Mouse (Mus musculus): ENCODE results near the gene Smco4. TPM values are rescaled to one million over a fixed set of nuclear protein-coding genes. Genes with fewer than 3 reads are reported as not detected.
"Not testable (repeated sequence)": the region's sequence is repeated elsewhere in the genome, so short reads cannot be mapped to it uniquely, and the experiment has no call there.

Smco4 gene
- total RNA-seq, 4 experiments from 2014 or later: 6.6 to 9.6 (median 8.9) TPM

DNA sequence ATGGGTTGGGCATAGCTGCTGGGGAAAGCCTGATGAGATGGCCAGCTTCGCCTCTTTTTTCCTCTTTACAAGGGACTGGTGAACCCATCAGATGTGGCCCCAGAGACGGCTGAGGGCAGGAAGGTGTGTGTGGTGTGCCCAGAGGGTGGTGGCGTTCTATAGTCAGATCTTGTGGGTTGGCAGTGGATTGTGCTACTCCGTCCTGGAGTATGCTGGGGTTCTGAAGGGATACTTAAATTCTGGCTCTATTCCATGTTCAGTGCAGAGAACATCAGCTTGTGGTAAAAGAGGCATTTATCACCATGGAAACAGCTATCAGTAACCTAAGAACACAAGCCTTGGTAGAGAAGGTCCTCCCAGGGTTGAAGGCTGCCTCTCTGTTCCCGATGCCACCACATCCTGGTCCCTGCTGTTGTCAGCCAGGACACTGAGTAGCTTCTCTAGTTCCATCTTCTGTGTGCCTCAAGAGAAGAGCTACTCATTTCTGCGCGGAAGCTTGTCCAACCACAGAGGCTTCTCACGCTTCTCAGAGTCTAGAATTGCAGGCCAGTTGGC is 45.8 kb downstream of the Smco4 start:
- DNase-seq (ENCODE audit: low spot score in 2 of 2): no peak

DNA sequence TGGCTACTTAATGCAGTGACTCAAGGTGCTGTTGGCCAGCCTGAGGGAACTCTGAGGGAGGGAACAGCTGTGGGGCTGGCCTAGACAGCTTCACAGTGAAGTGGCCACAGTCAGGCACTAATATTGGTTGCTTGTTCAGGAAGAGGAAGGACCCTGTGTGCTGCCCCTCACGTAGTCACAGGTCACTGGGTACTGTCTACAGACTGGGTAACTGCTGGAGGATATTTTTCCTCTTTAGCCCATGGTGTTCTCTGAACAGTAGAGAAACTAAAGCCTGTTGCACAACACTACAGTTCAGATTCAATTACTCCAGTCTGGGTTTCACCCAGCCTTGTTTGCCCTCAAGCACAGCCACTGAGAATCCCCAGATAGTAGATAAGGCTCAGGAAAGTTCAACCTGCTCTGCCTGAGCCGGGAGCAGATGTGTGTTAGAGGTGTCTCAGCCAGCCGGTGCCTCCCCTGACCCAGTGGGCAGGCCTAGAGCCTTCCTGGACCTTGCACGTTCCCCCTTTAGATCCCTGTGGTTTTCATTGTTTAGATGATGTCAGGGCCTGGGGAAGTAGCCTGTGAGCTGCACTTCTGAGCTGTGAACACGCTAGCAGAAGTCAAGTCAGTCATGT is 48.6 kb downstream of the Smco4 start:
- no peak for DNase-seq (ENCODE audit: low spot score in 2 of 2)

DNA sequence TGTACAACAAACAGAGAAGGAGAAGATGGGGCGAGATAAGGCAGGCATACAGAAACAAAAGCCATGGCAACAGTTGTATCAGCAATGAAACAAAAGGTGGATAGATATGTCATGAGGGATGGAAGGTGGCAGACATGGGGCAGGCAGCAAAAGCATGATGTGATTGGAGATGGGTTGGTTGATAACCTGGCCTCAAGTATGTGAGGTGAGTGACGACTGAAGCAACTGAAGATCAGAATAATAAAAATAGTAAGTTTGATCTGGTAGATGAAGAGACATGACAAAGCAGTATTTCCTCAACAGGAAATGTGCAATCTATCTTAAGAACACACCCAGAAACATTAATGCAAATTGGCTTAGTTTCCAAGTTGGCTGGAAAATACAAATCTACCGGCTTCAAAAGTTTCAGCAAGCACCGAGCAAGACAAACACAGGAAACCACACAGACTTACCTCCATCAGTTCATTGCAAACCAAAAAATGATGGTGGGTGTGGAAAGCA is 57.3 kb downstream of the Smco4 start:
- no peak for DNase-seq (ENCODE audit: low spot score in 2 of 2)

DNA sequence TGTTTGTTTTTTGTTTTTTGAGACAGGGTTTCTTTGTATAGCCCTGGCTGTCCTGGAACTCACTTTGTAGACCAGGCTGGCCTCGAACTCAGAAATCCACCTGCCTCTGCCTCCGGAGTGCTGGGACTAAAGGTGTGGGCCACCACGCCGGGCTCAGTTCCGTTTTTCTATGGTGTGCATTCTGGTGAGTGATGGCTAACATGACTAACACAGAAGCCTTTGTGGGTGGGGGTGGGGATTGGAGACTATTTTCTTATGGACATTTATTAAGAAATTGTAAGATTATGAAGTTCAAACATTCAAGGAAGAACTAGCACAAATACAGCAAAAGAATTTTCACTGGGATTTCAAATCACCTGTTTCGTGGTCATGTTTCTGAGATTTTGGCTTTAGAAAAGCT is 57.8 kb downstream of the Smco4 start:
- not testable (repeated sequence) for DNase-seq (ENCODE audit: low spot score in 2 of 2)

DNA sequence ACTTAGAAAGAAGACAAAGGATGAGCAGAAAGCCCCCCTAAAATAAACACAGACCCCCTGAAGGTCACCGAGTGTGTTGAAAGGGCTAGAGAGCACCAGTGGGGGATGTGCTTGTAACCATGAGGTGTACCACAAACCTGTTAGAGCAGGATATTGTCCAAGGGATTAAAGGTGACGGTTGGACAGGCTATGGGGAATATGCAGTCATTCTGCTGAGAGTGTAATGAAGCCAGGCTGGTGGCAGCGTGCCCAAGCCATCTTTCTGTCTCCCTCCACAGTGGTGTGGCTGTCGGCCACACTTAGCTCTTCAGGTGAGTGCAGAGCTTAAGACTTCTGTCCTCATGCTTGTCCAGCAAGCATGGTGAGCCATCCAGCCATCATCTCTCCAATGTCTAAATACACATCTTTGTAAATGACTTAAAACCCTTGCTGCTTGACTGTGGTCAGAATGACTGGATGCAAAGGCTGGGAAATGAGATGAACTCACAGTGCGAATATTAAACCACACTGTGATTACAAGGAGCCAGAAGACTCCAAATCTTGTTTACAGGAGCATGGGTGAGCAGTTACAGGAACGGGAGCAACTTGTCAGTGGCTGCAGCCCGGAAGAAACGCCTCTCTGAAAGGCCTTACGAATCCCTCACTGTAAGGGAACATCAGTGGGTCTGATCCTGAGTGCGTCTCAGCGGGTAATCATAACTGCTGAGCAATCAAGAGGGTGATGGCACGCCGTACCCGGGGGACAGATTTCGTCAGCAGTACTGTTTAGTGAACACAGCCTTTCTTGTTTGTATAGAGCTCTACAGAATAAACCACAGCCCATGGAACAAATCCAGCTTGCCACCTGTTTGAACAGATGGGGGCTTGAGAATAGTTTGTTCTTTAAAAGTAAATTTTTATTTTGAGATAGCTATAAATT is 59.0 kb downstream of the Smco4 start:
- DNase-seq (ENCODE audit: low spot score in 2 of 2): peak; percentile 18 to 39

DNA sequence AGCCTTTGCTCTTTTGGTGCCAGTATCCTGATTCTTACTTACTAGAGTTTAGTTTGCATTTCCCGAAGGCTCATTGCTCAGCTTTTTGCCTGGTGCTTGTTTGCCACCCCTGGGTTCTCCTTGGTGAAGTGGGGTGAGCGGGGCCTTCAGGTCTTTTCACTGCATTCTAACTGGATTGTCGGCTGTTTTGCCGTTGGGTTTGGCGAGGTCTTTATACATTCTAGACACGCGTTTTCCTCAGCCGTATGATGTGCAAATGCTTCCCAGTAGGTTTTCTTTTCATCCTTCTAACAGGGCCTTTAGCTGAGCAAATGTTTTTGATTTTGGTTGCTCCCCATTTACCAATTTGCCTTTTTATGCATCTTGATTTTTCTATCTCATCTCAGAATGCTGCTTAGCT is 60.1 kb downstream of the Smco4 start:
- DNase-seq (ENCODE audit: low spot score in 2 of 2): no peak

DNA sequence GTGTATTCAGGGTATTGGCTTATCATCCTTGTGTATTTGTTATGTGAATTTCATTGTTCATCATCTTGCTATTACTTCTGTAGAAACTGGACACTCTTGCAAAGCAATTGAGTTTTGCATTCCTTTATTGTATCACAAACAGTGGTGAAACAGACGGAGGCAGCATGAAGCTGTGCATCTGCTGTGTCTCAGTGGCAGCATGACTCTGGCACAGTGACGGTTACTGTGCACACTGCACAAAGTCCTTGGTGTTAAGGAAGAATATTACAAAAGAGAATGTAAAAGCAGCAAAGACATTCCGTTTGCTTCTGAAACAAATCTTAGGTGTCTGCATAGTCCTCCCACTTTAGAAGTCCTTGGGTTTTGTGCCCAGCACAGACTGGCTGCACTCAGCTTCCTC is 67.2 kb downstream of the Smco4 start:
- DNase-seq (ENCODE audit: low spot score in 2 of 2): peak in 1 of 2 experiments; percentile 40

DNA sequence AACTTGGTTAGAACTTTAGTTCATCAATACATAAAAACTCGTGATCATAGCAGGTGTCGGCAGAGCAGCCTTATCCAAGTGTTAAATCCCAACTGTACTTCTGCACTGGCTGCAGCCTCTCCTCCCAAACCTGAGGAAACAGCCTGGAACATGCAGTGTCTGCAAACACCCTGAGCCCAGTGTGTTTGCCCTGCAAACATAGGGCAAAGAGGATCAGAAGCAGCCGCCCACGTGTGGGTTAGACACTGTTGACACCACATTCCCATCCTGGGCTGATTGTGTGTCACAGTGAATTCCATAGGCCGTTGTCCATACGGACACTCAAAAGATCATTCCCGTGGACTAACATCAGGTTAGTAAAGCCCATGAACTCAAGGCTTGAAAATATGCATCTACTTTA is 69.1 kb downstream of the Smco4 start:
- no peak for DNase-seq (ENCODE audit: low spot score in 2 of 2)

DNA sequence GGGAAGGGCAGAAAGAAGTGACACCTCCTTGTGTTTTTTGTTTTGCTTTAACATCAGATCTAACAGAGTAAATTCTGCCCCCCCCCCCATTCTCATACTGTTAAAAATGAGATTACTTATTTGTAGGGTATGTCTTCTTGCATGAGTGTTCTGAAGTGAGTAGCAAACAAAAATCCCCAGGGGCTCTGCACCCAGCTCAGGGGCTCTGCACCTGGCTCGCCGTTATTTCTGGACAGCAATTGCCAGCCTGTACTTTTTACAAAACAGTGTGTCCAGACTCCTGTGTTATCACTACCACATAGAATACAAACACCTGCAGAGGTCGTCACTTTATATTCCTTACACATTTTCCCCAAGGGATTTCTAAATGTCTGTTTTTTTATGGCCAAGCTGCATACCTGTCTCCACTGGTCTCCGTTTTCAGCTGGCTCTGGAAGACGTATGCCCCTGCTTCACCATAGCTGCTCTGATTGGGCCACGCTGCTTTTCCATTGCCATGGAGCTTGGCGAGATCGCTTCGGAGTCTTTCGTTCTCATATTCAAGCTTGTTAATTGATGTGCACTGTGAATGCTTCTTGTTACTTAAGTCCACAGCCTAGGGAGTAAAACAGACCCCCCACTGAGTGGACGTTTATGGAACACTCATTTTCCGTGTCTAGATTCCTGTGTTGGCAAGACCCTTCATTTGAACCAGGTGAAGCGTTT is 81.7 kb downstream of the Smco4 start:
- no peak for DNase-seq (ENCODE audit: low spot score in 2 of 2)

DNA sequence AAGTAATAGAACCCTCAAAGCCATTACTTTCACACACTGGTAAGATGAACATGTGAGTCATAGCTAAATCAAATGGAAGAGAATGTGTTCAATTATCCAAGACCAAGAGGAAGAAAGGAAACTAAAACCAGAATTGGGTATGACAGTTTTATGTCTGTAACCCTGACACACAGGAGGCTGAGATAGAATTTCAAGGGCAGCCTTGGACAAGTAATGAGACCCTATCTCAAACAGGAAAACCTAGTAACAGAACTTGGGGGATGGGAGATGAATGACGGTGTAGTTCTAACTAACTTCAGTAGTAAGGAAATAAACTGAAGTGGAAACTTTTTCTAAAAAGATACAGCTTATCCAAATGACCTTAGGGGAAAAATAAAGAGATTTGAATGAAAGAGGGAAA is 85.2 kb downstream of the Smco4 start:
- no peak for DNase-seq (ENCODE audit: low spot score in 2 of 2)

DNA sequence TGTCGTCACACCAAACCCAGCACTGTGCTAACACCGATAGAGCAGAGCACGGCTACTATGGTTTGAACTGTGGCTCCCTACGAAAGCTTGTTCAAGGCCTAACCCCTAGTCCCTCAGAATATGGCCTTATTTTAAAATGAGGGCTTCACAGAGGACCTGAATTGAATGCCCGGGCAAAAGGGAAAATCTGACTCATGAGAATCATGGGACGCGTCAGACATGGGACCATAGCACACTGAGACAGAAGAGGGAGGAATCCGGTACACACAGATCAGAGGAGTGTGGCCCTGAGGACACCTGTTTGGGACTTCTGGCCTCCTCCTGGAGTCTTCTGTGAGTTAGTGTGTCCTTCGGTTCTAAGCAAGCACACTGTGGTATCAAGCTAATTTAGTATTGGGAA is 85.7 kb downstream of the Smco4 start:
- no peak for DNase-seq (ENCODE audit: low spot score in 2 of 2)

DNA sequence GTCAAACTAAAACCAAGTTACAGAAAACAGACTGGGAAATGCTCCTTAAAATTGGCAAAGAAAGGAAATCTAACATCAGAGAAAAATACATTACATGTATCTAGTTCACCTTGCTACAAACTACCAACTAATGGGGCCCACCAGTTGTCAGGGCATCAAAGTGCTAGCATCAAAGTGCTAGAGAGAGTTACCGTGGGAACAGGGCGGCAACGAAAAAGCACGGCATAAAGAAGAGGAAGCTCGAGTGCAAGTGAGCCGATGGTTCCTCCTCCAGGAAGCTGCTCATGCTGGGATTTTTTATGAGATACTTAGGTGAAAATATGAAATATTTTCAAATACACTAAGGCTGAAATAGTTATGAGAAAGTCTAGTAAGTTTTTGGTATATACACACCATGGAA is 86.9 kb downstream of the Smco4 start:
- DNase-seq (ENCODE audit: low spot score in 2 of 2): no peak

DNA sequence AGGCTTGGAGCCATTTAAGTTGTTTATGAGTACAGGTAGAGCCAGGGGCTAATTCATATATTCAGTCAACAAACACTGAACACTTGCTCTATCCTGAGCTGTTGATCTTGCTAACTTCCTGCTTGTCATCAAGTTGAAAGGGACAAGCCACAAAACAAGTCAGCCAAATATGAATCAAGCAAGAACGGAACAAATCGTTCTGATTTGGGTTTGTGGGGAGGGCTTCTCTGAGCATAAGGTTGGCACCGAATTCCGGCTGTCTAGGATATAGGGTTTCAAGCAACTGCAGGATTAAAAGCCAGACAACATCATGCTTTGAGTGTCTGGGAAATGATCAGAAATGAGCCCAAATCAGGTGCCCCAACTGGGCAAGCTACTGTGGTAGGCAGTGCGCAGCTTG is 88.8 kb downstream of the Smco4 start:
- peak in 1 of 2 experiments; percentile 33 for DNase-seq (ENCODE audit: low spot score in 2 of 2)

DNA sequence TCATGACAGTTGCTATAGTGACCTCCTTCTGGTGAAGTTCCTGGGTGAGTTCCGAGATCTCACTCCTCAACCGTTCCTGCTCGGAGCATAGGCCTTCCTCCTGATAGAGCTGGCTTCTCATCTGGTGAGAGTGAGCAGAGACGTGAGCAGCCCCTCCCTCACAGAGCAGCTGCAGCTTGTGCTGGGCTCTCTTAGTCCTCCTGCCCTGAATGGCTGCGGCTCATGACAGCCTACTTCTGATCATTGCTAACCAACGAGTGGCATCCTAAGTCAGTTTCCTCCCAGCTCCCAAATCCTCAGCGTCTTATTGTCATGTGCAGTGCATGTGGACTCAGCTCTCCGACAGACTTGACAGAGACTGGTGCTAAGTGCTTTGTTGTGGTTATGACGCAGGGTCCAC is 91.0 kb downstream of the Smco4 start:
- no peak for DNase-seq (ENCODE audit: low spot score in 2 of 2)

DNA sequence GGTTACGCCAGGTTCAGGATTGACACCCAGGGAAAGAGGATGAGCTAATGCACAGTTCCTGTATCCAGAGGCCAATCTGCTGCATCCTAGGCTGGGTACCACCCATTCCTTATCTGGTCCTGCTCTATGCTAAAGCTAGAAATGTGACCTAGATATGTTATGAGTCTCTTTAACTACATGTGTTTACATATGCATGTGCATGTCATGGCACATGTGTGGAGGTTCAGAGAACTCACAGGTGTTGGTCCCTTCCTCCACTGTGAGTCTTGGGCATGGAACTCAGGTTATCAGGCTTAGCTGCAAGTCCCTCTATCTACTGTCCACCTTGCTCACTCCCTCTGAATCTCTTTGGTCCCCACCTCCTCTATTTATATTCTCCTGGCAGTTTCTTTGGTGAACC is 92.7 kb downstream of the Smco4 start:
- no peak for DNase-seq (ENCODE audit: low spot score in 2 of 2)

DNA sequence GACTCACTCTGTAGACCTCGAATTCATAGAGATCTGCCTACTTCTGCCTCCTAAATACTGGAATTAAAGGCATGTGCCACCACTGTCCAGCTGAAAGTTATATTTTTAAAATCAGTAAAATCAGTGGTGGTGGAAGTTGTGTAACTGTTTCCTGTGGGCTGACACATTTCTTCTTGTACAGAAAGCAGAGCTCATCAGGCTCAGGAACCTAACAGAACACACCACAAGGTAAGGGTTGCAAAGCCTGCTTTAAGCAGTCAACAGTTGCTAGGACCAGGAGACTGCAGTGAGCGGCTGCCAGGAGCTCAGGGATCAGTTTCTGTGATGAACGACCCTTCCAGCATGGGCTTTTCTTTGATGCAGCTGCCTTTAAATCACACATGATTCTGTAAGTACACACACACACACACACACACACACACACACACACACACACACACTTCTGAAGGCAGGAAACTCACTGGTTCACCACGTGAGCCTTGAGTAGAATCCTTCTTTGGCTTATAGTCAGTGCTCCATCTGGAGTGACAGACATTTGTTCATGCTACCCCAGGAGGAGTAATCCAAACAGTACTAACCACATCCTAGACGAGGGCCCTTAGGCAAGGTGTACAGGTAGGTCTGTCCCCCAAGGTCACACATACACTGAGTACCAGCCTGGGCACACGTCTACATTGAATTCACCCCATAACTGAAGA is 94.1 kb downstream of the Smco4 start:
- DNase-seq (ENCODE audit: low spot score in 2 of 2): no peak

DNA sequence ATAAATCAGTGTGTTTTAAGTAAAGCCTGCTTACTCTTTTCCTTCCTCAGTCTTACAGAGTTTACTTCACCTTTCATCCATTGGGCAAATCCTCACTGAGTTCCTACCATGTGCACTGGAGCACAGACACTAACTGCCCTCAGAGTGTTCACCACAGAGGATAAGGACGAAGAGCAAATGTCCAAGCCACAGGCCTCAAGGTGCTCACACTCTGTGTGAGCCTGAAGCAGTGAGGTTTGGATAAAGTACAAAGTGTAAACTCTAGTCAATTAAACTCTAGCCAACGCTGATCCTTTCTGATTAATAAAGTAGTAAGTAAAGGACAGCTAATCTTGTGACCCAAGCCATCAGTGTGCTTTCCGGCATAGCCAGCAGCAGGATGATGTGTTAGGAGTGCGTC is 100.9 kb downstream of the Smco4 start:
- no peak for DNase-seq (ENCODE audit: low spot score in 2 of 2)

Measured in layer of hippocampus, adult 8-10 months (tissue).